Mouse (Mus musculus): ENCODE data around the gene Gm17660. TPM values are rescaled to one million over a fixed set of nuclear protein-coding genes. Genes with fewer than 3 reads are reported as not detected.

The Gm17660 gene
- polyA plus RNA-seq, 1 experiment from 2014 or later: 0.47 TPM

DNA sequence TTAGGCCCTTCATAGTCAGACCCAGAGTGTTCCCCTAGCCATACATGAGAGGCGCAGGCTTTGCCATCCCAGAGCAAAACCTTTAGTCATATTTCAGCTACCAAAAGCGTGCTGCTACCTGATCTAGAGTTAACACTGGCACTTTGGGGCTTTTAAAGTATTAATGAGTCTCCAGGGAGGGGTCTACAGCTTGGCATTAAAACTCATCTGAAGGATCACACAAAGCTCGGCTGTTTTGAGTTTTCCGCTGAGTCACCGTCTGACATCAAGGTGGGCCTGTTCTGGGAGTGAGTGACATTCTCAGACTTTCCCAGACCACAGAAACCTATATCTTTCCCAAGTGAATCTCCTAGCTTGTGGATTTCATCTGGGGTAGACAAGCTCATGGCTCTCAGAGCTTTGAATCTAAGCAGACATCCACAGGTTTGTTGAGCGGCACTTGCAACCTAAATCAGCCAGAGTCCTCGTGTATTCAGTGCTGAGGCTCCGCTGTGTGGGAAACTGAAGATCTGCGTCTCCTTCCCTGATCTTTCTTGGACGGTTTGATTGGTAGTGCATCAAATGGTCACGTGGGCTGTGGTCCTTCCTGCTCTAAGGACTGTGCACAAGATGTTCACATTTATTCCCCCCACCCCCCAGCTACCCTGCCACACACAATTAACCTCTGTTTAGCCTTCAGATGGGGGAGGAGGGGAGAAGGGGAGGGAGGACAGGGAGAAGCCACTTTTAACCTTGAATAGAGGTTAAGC, 30.9 kb upstream of the Gm17660 start:
- 47% methylated on average over 11 of the region's 11 CpGs for WGBS
- H3K4me2 ChIP-seq (replicated peaks): peak overlapping the region; percentile 45
- peak overlapping the region; percentile 81 for H3K27ac ChIP-seq (replicated peaks)
- H3K9ac ChIP-seq (replicated peaks): peak overlapping the region; percentile 36; the same call in 1 of the 2 replicates
- ATAC-seq (replicated peaks): peak; percentile 21; the same call in 1 of the 2 replicates
- H3K4me3 ChIP-seq: peak overlapping the region; percentile 28
- peaks cover 54% of the 10 kb centered on the region for H3K4me1 ChIP-seq
- no peaks in the 10 kb centered on the region for H3K27me3 ChIP-seq
- H3K9me3 ChIP-seq: no peaks in the 10 kb centered on the region
- no peaks in the 10 kb centered on the region for H3K36me3 ChIP-seq

DNA sequence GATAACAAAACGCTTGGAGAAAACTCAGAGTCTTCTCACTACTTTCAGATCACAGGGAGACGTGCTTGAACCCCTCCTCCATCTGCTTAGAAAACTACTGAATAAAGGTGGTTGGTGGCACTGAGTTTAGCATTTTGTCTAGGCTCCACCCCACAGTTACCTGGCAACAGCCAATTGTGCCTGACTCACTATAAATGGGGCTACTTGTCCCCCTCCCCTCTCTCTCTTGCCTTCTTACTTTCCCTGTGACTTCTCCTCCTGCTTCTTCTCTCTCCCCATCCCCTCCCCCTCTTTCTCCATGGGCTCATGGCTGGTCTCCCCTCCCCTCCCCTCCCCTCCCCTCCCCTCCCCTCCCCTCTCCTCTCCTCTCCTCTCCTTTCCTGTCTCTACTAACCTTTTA, 26.7 kb upstream of the Gm17660 start:
- peaks cover 18% of the 10 kb centered on the region for H3K4me1 ChIP-seq
- H3K36me3 ChIP-seq: no peaks in the 10 kb centered on the region
- no peak overlapping the region for H3K4me2 ChIP-seq (replicated peaks)
- no peak overlapping the region for H3K4me3 ChIP-seq
- no peak overlapping the region for H3K27ac ChIP-seq (replicated peaks)
- H3K27me3 ChIP-seq: no peaks in the 10 kb centered on the region
- H3K9me3 ChIP-seq: no peaks in the 10 kb centered on the region
- ATAC-seq (replicated peaks): no peak
- 39% methylated on average over 2 of the region's 2 CpGs for WGBS
- H3K9ac ChIP-seq (replicated peaks): no peak overlapping the region

DNA sequence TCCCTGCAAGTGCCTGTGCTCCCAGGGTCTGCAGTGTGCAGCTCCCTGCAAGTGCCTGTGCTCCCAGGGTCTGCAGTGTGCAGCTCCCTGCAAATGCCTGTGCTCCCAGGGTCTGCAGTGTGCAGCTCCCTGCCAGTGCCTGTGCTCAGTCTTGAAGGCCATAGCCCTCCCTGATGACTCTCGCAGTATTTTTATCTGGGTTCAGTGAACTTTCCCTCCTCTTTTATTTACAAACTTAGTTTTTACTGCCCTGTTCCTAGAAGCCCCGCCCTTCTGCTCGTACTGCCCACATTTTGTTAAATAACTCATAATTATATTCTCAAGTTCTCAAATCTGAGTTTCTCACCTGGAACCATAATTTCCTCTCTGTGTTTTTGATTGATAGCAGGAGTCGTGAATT, 25.8 kb upstream of the Gm17660 start:
- no peak overlapping the region for H3K27ac ChIP-seq (replicated peaks)
- H3K36me3 ChIP-seq: no peaks in the 10 kb centered on the region
- no peak overlapping the region for H3K9ac ChIP-seq (replicated peaks)
- WGBS: 74% methylated on average over 4 of the region's 4 CpGs
- no peak for ATAC-seq (replicated peaks)
- no peaks in the 10 kb centered on the region for H3K9me3 ChIP-seq
- peaks cover 8% of the 10 kb centered on the region for H3K4me1 ChIP-seq
- H3K4me2 ChIP-seq (replicated peaks): no peak overlapping the region
- H3K27me3 ChIP-seq: no peaks in the 10 kb centered on the region
- no peak overlapping the region for H3K4me3 ChIP-seq

DNA sequence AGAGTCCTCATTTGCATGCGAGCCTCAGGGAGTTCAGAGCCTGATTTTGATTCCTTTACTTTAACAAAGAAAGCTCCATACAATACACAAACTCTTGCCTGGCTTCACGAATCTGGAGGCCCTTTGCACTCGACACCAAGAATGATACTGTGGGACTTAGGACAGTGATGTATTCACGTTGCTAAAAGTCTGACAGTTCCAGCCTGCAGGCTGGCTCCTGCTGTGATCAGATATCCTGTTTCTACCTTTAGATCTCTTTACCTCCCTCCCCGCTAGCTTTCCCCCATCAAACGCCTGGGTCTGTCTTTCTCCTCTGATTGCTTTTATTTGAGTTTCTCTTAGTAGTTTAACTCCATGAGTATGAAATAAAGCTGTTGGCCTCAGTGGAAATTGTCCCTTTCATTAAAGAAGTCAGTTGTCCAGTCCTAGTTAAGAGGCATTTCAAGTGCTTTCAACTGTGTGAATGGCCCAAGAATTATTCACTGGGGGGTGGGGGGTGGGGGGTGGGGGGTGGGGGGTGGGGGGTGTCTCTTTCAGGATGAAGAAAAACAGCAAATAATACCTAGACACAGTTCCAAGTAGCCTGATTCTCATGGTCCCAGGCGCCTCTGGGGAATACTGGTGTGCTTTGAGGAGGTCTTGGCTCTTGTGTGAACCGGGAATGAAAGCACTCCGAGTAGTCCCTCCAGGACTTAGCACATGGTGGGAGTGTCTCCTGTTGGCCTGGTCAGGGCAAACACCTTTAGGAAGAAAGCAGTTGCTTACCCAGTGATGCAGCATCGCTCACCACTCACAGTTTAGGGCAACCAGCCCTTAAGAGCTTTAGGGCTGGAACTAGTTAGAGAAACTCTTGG, 24.5 kb upstream of the Gm17660 start:
- peak; percentile 61; the same call in 1 of the 2 replicates for ATAC-seq (replicated peaks)

DNA sequence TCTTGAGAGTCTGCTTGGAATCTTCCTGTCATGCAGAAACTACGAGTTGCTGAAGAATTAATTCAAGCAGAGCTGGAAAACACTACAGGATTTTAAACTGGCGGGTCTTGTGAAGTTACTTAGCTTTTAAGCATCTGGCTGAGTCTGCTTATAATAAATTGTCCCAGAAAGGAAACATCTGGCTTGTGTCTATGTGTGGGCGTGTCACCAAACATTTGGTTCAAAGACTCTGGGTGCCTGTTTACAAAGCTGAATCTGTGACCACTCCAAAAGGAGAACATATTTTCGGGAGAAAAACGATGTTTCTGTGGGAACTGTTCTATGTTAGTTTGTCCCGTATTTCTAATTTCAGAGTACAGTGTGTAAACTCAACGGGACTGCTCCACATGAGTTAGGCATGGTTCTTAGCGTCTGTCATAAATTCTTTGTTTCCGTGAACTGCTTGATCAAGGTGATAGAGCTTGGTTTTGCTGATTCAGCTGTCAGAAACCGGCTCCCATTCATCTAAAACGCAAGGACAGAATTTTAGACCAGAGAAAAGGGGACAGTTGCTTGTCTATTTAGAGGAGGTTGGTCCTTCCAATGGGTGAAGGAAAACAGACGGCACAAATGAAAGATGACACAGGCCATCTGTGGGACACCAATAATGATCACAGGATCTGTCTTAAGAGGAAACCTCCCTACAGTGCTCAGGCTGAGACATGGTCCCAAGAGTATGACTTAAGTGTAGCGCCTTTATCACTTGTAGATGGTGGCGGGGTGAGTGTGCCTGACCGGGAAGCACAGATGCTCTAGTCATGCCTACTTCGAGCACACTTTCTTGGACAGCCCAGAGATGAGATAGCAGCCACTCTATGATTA, 18.9 kb upstream of the Gm17660 start:
- ATAC-seq (replicated peaks): no peak
- Histone ChIP-seq H3K36me3 (no peaks in the 10 kb centered on the region), H3K27me3 (no peaks in the 10 kb centered on the region), H3K9ac (replicated peaks) (no peak overlapping the region), H3K4me3 (no peak overlapping the region), H3K4me2 (replicated peaks) (no peak overlapping the region), H3K9me3 (no peaks in the 10 kb centered on the region), H3K27ac (replicated peaks) (no peak overlapping the region), H3K4me1 (no peaks in the 10 kb centered on the region)
- WGBS: 86% methylated on average over 16 of the region's 16 CpGs

More for the DNA sequence above, 24.5 kb upstream of the Gm17660 start:
- H3K36me3 ChIP-seq: no peaks in the 10 kb centered on the region
- H3K27ac ChIP-seq (replicated peaks): no peak overlapping the region
- H3K9me3 ChIP-seq: no peaks in the 10 kb centered on the region
- H3K4me3 ChIP-seq: no peak overlapping the region
- H3K4me2 ChIP-seq (replicated peaks): no peak overlapping the region
- no peaks in the 10 kb centered on the region for H3K27me3 ChIP-seq
- H3K9ac ChIP-seq (replicated peaks): no peak overlapping the region
- peaks cover 6% of the 10 kb centered on the region; the same call in 1 of the 2 replicates for H3K4me1 ChIP-seq
- WGBS: 7% methylated on average over 10 of the region's 10 CpGs

DNA sequence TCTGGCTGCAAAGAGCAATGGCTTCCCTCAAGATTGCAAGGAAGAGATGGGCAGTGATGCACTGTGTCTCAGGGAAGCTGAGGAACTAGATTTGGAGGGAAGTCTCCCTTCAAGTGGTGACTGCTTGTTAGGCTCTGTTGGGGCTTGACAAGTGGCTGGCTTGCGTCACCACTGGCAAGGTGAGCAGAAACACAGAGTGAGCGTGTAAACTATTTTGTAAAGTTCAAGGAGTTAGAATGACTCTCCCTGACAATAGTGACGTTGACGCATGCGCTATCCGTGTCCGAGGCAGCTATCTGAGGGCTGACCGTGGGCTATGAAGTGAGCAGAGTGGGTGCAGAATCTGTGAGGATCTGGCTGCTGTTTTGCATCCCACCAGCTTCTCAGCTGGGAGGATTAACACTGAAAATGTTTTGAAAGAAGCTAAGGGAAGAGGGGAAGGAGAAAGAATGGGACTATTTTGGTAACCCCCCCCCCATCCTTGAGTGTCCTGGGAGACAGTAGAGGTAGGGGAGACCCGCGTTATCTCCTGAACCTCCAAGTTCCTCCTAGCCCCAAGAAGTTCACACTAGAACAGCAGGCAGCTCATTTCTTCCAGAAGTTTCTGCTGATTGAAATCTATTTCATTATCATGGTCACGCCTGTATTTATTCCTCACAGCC, 18.1 kb upstream of the Gm17660 start:
- Histone ChIP-seq H3K27me3 (no peaks in the 10 kb centered on the region), H3K27ac (replicated peaks) (no peak overlapping the region), H3K4me3 (no peak overlapping the region), H3K9ac (replicated peaks) (no peak overlapping the region), H3K4me1 (no peaks in the 10 kb centered on the region), H3K36me3 (no peaks in the 10 kb centered on the region), H3K4me2 (replicated peaks) (no peak overlapping the region), H3K9me3 (no peaks in the 10 kb centered on the region)
- no peak for ATAC-seq (replicated peaks)
- 91% methylated on average over 11 of the region's 11 CpGs for WGBS

- no peak for ATAC-seq (replicated peaks)
- no peaks in the 10 kb centered on the region for H3K27me3 ChIP-seq
- no peak overlapping the region for H3K4me2 ChIP-seq (replicated peaks)
- no peak overlapping the region for H3K4me3 ChIP-seq
- no peak overlapping the region for H3K27ac ChIP-seq (replicated peaks)
- no peaks in the 10 kb centered on the region for H3K36me3 ChIP-seq
- 51% methylated on average over 2 of the region's 2 CpGs for WGBS
- H3K9ac ChIP-seq (replicated peaks): no peak overlapping the region
- H3K4me1 ChIP-seq: no peaks in the 10 kb centered on the region
- no peaks in the 10 kb centered on the region for H3K9me3 ChIP-seq
Observed at GRCm38 (mm10) chr5:104089751-104090150, 12.3 kb upstream of the Gm17660 start.

GRCm38 (mm10) chr5:104085366-104085765, 8.0 kb upstream of the Gm17660 start:
- Histone ChIP-seq H3K9ac (replicated peaks) (no peak overlapping the region), H3K4me1 (no peaks in the 10 kb centered on the region), H3K4me2 (replicated peaks) (no peak overlapping the region), H3K4me3 (no peak overlapping the region), H3K9me3 (no peaks in the 10 kb centered on the region), H3K36me3 (no peaks in the 10 kb centered on the region), H3K27me3 (no peaks in the 10 kb centered on the region), H3K27ac (replicated peaks) (0 out of 2 replicates have a peak overlapping the region, but pooled peaks have one; percentile 26)
- WGBS: 66% methylated on average over 9 of the region's 9 CpGs
- no peak for ATAC-seq (replicated peaks)

DNA sequence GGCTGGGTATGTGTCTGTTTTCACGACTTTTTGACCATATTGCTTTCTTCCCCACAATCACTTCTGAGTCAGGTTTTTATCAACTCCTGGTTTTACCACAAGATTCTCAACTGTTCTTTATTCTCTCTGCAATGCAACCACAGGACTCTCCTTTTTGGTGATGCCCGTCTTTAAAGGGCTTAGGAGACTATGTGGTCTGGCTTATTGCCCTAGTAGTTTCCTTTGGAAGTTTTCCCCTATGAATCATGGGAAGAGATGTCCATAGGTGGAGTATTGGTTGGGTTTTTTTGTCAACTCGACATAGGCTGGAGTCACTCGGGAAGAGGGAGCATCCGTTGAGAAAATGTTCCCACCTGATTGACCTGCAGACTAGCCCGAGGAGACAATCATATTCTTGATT, 3.3 kb upstream of the Gm17660 start:
- Histone ChIP-seq H3K9me3 (no peaks in the 10 kb centered on the region), H3K4me2 (replicated peaks) (no peak overlapping the region), H3K27me3 (no peaks in the 10 kb centered on the region), H3K4me1 (no peaks in the 10 kb centered on the region), H3K4me3 (no peak overlapping the region), H3K9ac (replicated peaks) (no peak overlapping the region), H3K27ac (replicated peaks) (no peak overlapping the region), H3K36me3 (no peaks in the 10 kb centered on the region)
- no peak for ATAC-seq (replicated peaks)
- 89% methylated on average over 6 of the region's 6 CpGs for WGBS

GRCm38 (mm10) chr5:104076361-104076760, 1.0 kb downstream of the Gm17660 start:
- Histone ChIP-seq H3K4me1 (0 out of 2 replicates have a peak, but pooled peaks cover 1% of the 10 kb centered on the region), H3K27me3 (no peaks in the 10 kb centered on the region), H3K4me3 (no peak overlapping the region), H3K9ac (replicated peaks) (no peak overlapping the region), H3K9me3 (no peaks in the 10 kb centered on the region), H3K36me3 (no peaks in the 10 kb centered on the region), H3K4me2 (replicated peaks) (no peak overlapping the region), H3K27ac (replicated peaks) (no peak overlapping the region)
- 31% methylated on average over 10 of the region's 10 CpGs for WGBS
- ATAC-seq (replicated peaks): no peak

DNA sequence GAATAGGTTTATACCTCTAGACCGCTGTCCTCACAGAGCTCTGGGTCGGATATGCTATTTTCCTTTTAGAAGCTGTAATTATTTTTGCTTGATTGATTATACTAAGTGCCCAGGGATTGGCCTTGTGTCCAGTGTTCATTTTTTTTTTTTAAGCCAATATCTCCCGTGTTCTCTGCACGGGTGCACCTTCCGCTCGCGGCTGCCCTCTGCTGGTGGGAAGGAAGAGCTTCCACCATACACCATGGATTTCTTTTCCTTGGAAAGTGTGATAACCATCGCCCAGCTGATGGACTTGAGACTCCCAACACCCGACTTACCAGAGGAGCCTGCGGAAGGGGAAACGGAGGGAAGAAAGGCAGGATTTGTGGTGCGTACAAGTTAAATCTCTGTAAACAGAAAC, 3.0 kb downstream of the Gm17660 start:
- Histone ChIP-seq H3K36me3 (no peaks in the 10 kb centered on the region), H3K4me1 (0 out of 2 replicates have a peak, but pooled peaks cover 4% of the 10 kb centered on the region), H3K4me3 (no peak overlapping the region), H3K27ac (replicated peaks) (no peak overlapping the region), H3K9me3 (no peaks in the 10 kb centered on the region), H3K9ac (replicated peaks) (no peak overlapping the region), H3K4me2 (replicated peaks) (no peak overlapping the region), H3K27me3 (no peaks in the 10 kb centered on the region)
- WGBS: 35% methylated on average over 12 of the region's 12 CpGs
- ATAC-seq (replicated peaks): no peak
